Mouse (Mus musculus): ENCODE data around the gene Kif23.

GRCm38 (mm10) chr9:61947402-61948346, 1.1 kb upstream of the Kif23 start:
- TF ChIP-seq CTCF (IDR thresholded peaks at IDR 0.05; ENCODE audit: insufficient read depth, low read depth, low read length) (peak; percentile 82), POLR2A (IDR thresholded peaks at IDR 0.05; ENCODE audit: insufficient read depth, low read depth, low read length) (no peak)
